Mouse (Mus musculus) retina, embryonic 14.5 days (tissue): ENCODE data around the gene Cpsf4.
"Not testable (repeated sequence)": the region's sequence is repeated elsewhere in the genome, so short reads cannot be mapped to it uniquely, and the experiment has no call there.

Experiments used
- DNase-seq: peaks from one replicate; pipeline ENCODE4 v3.0.0-alpha.2; 2015; ENCODE audit warnings: low spot score

Gene Cpsf4

DNA sequence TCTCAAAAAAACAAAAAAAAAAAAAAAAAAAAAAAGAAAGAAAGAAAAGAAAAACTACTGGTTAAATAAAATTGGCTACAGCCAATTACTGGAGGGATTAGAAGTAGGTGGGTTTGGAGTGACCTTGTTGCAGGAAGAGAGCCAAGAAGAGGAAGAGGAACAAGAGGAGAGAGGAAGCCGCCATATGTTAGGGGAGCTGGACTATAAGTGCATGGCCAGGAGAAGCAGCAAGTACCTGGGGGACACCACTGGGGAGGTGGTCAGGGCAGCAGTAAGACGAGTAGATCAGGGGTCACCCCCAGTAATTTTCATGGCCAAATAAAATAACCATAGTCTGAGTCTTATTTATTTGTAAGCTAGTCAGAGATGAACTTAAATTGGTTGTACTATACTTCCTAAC lies 18.2 kb downstream of the Cpsf4 start:
- no peak for DNase-seq

- DNase-seq, result no peak
Observed at GRCm38 (mm10) chr5:145189416-145189815, 22.4 kb downstream of the Cpsf4 start.

DNA sequence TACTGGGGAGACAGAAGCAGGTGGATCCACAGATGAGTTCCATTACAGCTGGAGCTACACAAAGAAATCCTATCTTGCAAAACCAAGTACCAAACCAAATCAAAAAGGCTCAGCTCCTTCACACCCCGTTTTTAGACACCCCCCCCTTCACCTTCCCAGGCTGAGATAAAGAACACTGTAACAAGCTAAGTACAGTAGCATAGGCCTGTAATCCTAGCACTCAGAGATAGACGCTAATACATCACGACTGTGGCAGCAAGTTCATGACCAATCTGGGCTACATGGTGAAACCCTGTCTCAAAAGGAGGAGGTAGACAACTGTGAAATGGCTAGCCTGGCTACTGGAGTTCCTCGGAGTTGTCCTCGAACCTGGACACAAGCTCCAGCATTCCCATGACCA lies 23.4 kb downstream of the Cpsf4 start:
- no peak for DNase-seq

GRCm38 (mm10) chr5:145190875-145191798 lies 24.1 kb downstream of the Cpsf4 start:
- DNase-seq, result peak; percentile 92

DNA sequence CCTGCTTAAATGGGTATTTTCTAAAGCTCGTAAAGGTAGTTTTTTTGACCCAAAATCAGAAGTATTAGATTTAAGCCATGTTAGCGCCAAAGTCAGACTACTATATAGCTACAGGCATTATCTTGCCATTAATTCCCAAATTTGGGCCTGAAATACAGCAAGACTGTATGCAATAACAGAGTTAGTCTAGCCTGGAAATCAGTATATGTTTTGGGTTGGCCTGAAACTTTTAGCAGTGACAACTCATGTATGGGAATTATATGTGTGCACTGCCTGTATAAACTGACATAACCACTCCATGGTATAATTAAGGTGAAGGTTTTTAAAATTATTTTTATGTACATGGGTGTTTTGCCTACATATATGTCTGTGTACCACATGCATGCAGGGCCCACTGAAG lies 24.9 kb downstream of the Cpsf4 start, which contains the start of gene Atp5j2:
Atp5j2 (minus strand) TSS at position 101 of the 400 bp plus-strand sequence.
- DNase-seq, result no peak

DNA sequence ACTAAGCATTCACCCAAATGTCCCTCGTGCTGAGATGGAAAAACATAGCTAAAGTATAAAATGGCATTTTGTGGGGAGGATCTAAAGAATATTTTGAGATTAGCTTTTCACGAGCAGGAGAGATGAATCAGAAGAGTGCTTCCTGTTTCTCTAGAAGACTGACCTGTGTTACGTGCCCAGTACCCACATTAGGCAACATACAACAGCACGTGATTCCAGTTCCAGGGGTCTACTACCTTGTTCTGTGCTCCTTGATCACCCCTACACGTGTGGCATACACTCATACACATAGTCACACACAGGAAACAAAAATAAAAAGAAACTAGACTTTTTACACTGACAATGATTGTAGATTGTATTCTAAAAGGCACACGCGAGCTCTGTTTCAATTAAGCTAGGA lies 33.4 kb downstream of the Cpsf4 start:
- no peak for DNase-seq

GRCm38 (mm10) chr5:145201321-145201991 lies 34.4 kb downstream of the Cpsf4 start, which contains the start of gene Zkscan14:
Gene Zkscan14 (minus strand): TSS chr5:145201868.
- peak; percentile 91 for DNase-seq

GRCm38 (mm10) chr5:145202446-145202845 lies 35.4 kb downstream of the Cpsf4 start:
- no peak for DNase-seq

DNA sequence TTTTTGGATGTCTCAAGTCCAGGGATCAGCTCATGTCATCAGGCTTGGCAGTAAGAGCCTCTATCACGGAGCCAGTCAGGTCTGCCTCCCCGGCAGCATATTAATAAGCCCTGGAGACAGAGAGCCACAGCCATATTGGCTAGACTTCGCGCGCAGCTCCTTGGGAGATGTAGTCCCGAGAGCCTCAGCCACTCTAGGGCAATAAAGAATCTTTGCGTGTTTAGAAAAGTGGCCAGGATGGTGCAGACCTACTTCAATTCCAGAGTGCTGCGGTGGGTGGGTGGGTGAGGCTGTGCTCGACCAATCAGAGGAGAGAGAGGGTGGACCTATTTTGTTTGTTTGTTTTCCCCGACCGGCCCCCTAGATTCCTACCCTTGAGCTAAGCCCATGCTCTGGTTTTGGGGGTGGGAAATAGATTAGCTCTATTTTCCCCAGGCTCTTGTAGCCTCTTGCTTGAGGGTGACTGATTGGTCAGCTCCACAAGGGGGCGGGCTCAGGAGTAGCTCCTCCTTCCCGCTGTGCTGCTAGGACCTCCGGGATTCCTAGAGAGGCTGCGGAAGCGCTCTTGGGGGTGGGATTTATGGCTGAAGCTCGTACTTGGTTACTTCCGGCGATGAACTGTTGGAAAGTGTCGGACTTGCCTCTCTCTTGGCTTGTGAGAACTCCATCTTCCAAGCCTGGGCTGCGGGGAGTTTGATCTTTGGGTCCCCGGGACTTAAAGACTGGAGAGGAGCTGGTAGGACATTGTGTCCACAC lies 37.1 kb downstream of the Cpsf4 start, which contains the start of gene Zkscan5:
Zkscan5 (plus strand) TSS at position 627 of the 756 bp plus-strand sequence.
- DNase-seq, result peak; percentile 99

GRCm38 (mm10) chr5:145205041-145205440 lies 38.0 kb downstream of the Cpsf4 start:
- no peak for DNase-seq

DNA sequence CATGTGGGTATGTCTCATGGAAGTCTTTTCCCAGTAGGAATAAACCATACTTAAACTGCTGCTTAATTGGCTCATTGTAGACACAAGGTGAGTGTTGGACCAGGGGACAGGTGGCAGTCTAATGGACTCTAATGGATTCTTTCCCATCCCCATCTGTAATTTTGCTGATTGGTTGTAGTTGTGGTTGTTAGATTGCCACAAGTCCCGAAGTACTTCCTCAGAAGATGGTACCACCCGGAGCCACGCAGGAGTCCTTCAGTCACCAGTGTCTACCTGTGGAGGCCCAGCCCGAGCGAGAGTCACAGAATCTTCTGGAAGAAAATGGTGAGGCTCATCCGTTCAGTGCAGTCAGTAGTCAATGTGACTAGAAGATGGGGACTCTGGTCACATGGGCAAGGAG lies 40.4 kb downstream of the Cpsf4 start:
- DNase-seq, result no peak

DNA sequence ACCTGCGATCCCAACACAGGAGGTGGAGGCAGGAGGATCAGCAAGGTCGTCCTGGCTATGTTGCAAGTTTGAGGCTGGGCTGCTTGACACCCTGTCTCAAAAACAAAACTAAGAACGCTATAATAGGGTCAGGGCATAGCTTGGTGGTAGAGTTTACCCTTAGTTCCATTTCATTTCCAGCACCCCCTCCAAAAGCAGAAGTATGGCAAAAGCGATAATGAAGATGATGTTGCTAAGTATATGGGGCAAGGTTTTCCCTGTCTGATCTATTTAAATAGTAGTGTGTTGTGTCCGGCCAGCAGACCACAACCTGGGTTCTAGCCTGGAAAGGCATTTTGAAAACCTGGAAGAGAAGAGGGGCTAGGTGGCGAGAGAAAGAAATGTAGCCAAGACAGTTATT lies 40.9 kb downstream of the Cpsf4 start:
- DNase-seq, result no peak

GRCm38 (mm10) chr5:145208391-145208790 lies 41.4 kb downstream of the Cpsf4 start:
- not testable (repeated sequence) for DNase-seq

DNA sequence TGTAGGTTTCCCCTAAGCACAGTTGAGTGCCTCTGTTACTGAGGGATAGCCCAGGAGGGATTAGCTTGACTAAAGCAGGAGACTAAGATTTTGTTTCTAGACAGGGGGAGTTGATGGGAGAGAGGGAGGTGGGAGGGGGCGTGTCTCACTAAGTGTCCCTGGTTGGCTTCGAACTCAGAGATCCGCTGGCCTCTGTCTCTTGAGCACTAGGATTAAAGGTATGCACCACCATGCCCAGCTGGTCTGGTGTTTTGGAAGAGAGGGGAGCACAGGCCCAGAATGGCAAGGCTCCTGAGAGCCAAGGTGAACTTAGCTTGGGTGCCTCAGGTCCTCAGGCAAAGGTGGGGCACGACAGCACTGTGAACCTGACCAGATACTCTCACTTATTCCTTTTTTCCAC lies 44.3 kb downstream of the Cpsf4 start:
- no peak for DNase-seq

DNA sequence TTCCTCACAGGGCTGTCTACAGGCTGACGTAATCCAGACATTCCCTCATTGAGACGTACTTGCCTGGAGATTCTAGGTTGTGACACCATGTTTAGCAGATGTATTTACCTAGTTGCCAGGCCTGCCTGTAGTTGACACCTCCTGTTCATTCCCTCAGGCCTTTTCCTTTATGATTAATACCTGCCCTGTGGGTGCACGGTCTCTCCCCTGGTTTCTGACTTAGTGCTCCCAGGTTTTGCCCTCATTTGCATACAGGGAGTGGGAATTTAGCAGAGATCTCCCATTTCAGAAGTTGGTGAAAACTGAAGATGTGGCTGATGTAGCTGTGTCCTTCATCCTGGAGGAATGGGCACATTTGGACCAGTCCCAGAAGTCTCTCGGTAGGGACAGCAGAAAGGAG lies 45.2 kb downstream of the Cpsf4 start:
- DNase-seq, result no peak

GRCm38 (mm10) chr5:145213505-145213904 lies 46.5 kb downstream of the Cpsf4 start:
- DNase-seq, result no peak

DNA sequence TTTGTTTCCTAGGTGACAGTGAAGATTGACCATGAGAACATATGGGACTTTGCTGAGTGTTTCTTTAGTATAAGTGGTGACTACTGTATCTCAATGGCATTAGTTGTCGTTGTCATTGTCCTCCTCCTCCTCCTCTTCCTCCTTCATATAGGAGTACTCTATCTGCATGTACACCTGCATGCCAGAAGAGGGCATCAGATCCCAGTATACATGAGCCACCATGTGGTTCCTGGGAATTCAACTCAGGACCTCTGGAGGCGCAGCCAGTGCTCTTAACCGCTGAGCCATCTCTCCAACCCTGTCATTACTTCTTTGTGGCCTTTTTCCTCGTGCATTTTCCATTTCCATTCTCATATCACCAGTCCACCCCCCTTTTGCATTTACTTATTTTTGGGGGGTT lies 47.7 kb downstream of the Cpsf4 start:
- DNase-seq, result no peak

- DNase-seq, result no peak
Observed at GRCm38 (mm10) chr5:145217746-145218145, 50.7 kb downstream of the Cpsf4 start.

DNA sequence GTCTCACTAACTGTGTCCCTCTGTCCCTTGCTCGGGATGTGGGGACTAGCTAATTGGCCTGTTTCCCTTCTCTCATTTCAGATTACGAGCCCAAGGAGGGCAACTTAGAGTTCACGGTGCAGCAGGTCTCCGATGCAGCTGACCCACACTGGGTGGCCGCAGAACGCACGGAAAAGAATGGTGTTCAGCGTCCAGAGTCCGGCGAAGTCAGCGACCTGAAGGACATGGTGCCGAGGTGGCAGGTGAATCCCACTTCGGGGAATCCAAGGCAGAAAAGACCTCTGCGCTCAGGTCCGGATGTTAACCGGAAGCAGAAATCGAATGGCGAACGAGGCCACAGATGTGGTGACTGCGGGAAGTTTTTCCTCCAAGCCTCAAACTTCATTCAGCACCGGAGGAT lies 51.2 kb downstream of the Cpsf4 start:
- no peak for DNase-seq

DNA sequence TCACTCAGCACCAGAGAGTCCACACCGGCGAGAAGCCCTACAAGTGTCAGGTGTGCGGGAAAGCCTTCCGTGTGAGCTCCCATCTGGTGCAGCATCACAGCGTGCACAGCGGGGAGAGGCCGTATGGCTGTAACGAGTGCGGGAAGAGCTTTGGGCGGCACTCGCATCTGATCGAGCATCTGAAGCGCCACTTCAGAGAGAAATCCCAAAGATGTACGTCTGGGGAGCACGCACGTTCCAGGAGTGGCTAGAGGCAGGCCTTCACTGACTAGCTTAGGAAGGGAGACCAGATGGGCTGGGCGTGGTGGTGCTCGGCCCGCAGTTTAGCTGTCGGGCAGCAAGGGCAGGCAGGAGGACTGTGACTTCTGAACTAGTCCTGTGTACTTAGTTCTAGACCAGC lies 51.7 kb downstream of the Cpsf4 start:
- DNase-seq, result no peak

DNA sequence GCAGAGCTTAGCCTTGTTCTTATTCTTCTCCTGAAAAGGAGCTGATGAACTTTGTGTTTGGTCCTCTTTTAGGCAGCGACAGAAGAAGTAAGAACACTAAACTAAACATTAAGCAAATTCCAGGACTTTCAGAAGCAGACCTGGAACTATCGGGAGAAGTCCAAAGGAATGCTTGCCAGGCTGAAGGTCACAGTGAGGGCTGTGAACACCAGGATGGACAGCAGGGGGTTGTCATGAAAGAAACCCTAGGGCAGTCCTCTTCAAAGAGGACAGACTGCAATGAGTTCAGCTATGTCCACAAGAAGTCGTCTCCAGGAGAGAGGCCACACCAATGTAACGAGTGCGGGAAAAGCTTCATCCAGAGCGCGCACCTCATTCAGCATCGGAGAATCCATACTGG lies 53.0 kb downstream of the Cpsf4 start:
- DNase-seq, result no peak

DNA sequence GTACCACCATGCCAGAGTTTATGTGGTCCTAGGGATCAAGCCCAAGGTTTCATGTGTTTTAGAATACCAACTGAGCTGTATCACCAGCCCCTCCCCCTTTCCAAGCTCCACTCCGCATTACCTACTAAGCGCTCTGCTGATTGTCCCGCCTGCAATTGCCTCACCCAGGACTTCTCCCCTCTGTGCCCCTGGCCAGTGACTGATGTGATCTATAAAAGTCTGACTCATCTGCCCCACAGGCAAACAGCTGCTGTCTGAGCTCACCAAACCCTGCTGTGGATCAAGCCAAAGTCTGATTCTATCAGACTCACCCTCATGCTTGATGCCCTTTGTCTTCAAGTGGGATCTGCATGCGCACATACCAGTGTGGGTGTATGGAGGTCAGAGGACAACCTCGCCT lies 55.8 kb downstream of the Cpsf4 start:
- no peak for DNase-seq
